Mouse (Mus musculus) testis, adult 2 months (tissue): Measurements from ENCODE around the gene Pitpnc1. TPM values are rescaled to one million over a fixed set of nuclear protein-coding genes. Genes with fewer than 3 reads are reported as not detected.

ENCODE experiments used
- H3K27ac ChIP-seq: fragments of 200-500 bp; 2 replicates; pipeline ENCODE4 v1.5.1; 2012; ENCODE audit warnings: low read depth, low read length; ENCODE audit not compliant: control insufficient read depth, insufficient read depth
- H3K27me3 ChIP-seq: fragments of 200-500 bp; 2 replicates; pipeline ENCODE4 v1.6.1; 2012; ENCODE audit warnings: mild to moderate bottlenecking, low read length, moderate library complexity; ENCODE audit not compliant: control insufficient read depth, insufficient read depth
- H3K36me3 ChIP-seq: fragments of 200-500 bp; 2 replicates; pipeline ENCODE4 v1.6.1; 2012; ENCODE audit warnings: mild to moderate bottlenecking, low read length; ENCODE audit not compliant: control insufficient read depth, insufficient read depth
- H3K4me1 ChIP-seq: fragments of 200-500 bp; 2 replicates; pipeline ENCODE4 v1.6.1; 2012; ENCODE audit warnings: low read length; ENCODE audit not compliant: control insufficient read depth, insufficient read depth
- H3K4me3 ChIP-seq: fragments of 200-500 bp; 2 replicates; pipeline ENCODE4 v1.5.1; 2012; ENCODE audit warnings: low read depth, mild to moderate bottlenecking, low read length, moderate library complexity, mixed read lengths; ENCODE audit not compliant: control insufficient read depth
- CTCF ChIP-seq: fragments of 200-500 bp; IDR thresholded peaks from 2 replicates; pipeline ENCODE4 v1.5.1; 2012; ENCODE audit warnings: low read depth, mild to moderate bottlenecking, inconsistent platforms, low read length, moderate library complexity; ENCODE audit not compliant: control insufficient read depth, insufficient read depth, insufficient replicate concordance
- POLR2A ChIP-seq: fragments of 200-500 bp; IDR thresholded peaks from 2 replicates; pipeline ENCODE4 v1.6.1; 2012; ENCODE audit warnings: low read depth, mild to moderate bottlenecking, inconsistent platforms, low read length, moderate library complexity; ENCODE audit not compliant: control insufficient read depth
- polyA plus RNA-seq: library from polyadenylated mRNA; depleted of rRNA; stranded (reverse); fragments of >200 nt; gene quantifications from 2 replicates; pipeline ENCODE4 v1.2.3, GENCODE M21; 2012

The Pitpnc1 gene
- polyA plus RNA-seq, 1 experiment, result 1.5 TPM

DNA sequence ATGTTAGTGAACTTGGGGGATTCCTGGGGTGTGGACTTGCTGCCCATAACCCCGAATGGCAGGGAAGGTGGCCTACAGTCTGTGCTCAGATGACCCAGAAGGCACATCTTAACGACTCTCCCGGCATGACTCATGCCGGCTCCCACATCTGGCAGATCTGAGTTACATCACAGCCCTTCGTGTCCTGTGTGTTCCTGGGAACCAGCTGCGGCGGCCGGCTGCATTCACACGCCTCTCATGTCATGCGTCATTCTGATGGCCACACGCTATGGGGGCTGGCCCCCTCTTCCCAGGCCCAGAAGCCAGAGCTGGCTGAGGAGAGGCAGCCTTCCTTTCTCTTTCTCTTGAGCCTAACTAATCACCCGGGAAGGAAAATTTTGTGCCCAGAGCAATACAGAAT, 94.2 kb downstream of the Pitpnc1 start:
- peaks cover 15% of the 10 kb centered on the region for H3K4me1 ChIP-seq
- TF ChIP-seq CTCF (no peak), POLR2A (no peak)
- no peaks in the 10 kb centered on the region for H3K27me3 ChIP-seq
- H3K36me3 ChIP-seq, result no peaks in the 10 kb centered on the region
- H3K27ac ChIP-seq, result no peak overlapping the region; the same call in 1 of the 2 replicates
- H3K4me3 ChIP-seq, result no peak overlapping the region

DNA sequence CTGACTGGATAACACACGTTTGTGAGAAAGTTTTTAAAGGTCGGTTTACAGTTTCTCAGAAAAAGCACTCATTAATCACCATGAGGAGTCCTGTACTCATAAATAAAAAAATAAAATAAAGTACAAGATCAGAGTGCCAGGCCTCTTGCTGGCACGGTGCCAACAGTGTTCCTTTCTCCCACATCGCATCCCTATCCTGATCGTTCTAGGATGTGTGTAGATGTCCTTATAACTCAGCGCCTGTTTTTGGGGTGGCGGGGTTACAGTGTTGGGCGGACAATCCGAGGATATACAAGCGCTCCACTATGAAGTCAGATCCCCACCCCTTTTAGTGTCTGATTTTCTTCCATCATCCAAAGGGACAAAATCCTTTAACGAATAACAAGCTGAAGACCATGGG, 94.7 kb downstream of the Pitpnc1 start:
- Histone ChIP-seq H3K4me1 (peaks cover 15% of the 10 kb centered on the region), H3K27ac (no peak overlapping the region), H3K36me3 (no peaks in the 10 kb centered on the region), H3K27me3 (no peaks in the 10 kb centered on the region), H3K4me3 (no peak overlapping the region)
- no peak for TF ChIP-seq CTCF
- TF ChIP-seq POLR2A, result no peak

DNA sequence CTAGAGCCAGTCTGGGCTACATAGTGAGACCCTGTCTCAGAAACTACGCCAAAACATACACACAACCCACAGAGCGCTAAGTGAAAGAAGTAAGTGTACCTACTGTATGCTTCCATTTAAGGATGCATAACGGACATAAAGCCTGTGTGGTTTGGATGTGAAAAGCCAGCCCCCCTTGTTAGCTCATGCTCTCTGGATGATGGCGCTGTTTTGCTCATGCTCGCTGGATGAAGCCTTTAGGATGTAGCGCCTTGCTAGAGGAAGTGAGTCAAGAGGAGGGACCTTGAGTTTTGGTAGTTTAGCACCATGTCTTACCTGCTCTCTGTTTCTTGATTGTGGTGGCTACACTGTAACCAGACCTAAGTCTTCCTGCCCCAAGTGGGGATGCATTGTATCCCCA, 96.9 kb downstream of the Pitpnc1 start:
- Histone ChIP-seq H3K4me3 (no peak overlapping the region), H3K36me3 (no peaks in the 10 kb centered on the region), H3K4me1 (peaks cover 6% of the 10 kb centered on the region), H3K27me3 (no peaks in the 10 kb centered on the region), H3K27ac (no peak overlapping the region)
- TF ChIP-seq CTCF, result no peak

DNA sequence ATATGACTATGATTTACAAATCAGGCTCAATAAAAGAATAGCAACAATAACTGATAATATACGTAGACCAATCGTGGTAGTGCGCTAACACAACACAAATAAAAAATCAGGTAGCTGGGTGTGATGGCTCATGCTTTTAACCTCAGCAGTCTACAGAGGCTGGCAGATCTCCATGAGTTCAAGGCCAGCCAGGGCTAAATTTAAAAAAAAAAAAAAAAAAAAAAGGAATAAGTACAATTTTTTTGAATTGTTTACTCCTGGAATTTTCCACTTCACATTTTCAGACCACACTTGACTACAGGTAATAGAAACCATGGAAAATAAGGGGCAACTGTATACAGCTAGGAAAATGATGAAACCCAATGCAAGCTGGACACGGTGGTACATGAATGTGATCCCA, 97.3 kb downstream of the Pitpnc1 start:
- Histone ChIP-seq H3K27ac (no peak overlapping the region), H3K4me1 (peaks cover 5% of the 10 kb centered on the region), H3K36me3 (no peaks in the 10 kb centered on the region), H3K27me3 (no peaks in the 10 kb centered on the region), H3K4me3 (no peak overlapping the region)
- no peak for TF ChIP-seq CTCF

DNA sequence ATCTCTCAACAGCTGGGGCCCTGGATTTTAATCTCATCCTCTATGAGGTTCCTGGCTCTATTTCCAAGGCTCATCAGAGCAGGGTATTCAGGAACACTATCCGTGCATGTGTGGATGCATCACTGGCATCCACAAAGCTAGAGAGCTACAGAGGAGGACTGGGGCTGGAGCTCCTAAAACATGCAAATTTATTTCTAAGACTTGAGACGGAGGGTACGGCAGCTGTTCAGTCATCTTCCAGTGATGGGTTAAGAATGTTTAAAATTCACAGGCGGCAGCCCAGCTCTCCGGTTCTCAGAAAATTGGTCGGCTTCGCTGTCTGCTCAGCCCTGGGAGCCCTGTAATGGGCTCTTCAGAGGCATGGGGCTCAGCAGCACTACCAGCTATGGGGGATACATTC, 97.8 kb downstream of the Pitpnc1 start:
- H3K4me3 ChIP-seq, result no peak overlapping the region
- no peaks in the 10 kb centered on the region for H3K36me3 ChIP-seq
- H3K4me1 ChIP-seq, result peaks cover 3% of the 10 kb centered on the region
- H3K27me3 ChIP-seq, result no peaks in the 10 kb centered on the region
- no peak for TF ChIP-seq POLR2A
- TF ChIP-seq CTCF, result no peak
- no peak overlapping the region for H3K27ac ChIP-seq

DNA sequence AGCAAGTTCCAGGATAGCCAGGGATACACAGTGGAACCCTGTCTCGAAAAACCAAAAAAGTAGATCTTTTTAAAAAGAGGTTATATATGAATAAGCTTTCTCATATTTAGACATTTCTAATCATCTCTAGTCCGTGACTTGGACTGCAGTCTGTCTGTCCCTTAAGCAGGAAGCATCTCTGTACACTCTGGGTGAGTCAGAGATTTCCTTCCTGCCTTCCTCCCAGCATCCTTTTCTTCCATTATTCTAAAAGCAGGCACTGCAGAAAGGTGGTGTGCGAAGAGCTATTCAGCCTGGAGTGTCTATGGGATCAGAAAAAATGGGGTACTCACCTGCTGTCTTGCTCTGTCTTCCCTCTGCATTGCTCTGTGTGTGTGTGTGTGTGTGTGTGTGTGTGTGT, 100.0 kb downstream of the Pitpnc1 start:
- no peaks in the 10 kb centered on the region for H3K36me3 ChIP-seq
- no peak overlapping the region for H3K27ac ChIP-seq
- TF ChIP-seq CTCF (no peak), POLR2A (no peak)

DNA sequence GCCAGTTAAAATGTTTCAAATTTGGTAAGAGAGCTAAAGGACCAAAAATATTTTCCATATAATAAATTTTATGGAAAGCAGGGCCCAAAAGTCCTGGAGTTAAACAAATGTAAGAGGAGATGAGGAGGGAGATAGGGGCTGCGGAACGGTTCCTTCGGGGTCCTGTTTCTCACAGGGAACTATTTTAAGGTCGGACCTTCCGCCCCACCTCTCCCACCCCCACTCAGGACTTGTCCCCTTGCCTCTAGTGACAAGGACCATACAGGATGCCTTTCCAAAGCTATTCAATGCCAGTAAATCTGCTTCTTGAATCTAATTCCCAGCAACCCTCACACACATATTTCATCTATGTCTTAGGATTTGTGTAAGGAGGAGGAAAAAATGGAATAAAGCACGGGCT, 100.8 kb downstream of the Pitpnc1 start:
- H3K4me1 ChIP-seq, result peaks cover 8% of the 10 kb centered on the region
- no peak overlapping the region for H3K4me3 ChIP-seq
- H3K27me3 ChIP-seq, result no peaks in the 10 kb centered on the region
- H3K27ac ChIP-seq, result no peak overlapping the region
- no peaks in the 10 kb centered on the region for H3K36me3 ChIP-seq
- TF ChIP-seq CTCF (no peak), POLR2A (no peak)

More for the DNA sequence above, 100.0 kb downstream of the Pitpnc1 start:
- H3K27me3 ChIP-seq, result no peaks in the 10 kb centered on the region
- H3K4me1 ChIP-seq, result peaks cover 4% of the 10 kb centered on the region
- no peak overlapping the region for H3K4me3 ChIP-seq

DNA sequence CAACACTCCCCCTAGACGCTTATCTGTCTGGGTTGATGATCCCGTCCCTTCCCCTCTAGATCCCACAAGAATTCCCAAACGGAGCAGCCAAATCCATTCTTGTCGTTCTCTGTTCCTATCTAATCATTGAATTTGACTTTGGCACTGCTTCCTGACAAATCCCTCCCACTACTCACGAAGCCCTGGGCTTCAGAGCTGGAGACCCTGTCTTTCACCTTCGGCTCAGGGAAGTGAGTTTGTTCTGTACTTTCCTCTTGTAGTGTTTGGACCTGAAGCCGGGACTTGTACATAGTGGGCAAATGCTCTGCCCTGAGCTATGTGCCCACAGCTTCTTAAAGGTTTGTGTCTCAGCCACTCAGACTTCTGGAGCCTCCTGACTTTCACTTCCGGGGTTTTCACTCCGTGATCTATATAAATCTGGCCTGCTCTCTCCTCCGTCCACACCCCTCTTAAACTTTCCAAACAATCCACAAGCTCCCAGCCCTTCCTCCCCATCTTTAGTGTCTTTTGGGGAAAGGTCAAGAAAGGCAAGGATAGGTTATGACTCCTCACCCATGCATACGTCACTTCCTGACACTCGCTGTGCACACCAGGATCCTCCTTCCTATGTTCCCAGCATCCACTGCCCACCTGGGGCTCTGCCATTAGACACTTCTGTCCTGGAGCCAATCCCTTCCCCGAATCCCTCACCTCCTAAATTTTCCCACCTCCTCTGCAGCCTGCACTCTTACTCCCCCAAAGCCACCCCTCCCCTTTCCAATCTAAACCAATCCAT, 104.4 kb downstream of the Pitpnc1 start:
- Histone ChIP-seq H3K27ac (peak overlapping the region; percentile 46), H3K4me3 (peak overlapping the region; percentile 69), H3K36me3 (no peaks in the 10 kb centered on the region), H3K27me3 (no peaks in the 10 kb centered on the region), H3K4me1 (peaks cover 8% of the 10 kb centered on the region)
- TF ChIP-seq CTCF, result no peak
- no peak for TF ChIP-seq POLR2A

DNA sequence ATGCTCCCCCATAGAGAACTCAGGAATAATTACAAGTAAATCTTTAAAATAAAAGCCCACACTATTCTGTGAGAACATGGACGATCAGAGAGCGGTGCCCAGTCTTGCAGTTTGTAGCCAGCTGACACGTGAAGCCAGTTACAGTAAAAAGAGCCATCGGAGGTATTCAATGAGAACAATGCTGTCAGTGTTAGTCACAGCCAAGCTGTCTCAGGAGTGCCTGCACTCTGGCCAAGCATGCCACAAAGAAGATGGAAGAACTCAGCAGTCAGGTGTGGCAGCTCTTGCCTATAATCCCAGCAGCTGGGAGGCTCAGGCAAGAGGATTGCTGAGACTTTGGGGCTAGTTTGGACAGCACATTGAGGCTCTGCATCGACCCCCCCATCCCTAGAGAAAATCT, 111.8 kb downstream of the Pitpnc1 start:
- no peaks in the 10 kb centered on the region for H3K27me3 ChIP-seq
- no peak overlapping the region for H3K27ac ChIP-seq
- H3K4me1 ChIP-seq, result no peaks in the 10 kb centered on the region
- H3K4me3 ChIP-seq, result no peak overlapping the region
- no peaks in the 10 kb centered on the region for H3K36me3 ChIP-seq
- TF ChIP-seq POLR2A (no peak), CTCF (no peak)
